Mouse (Mus musculus): ENCODE measurements around the gene Chrna5. TPM values are rescaled to one million over a fixed set of nuclear protein-coding genes. Genes with fewer than 3 reads are reported as not detected.

Gene Chrna5
- polyA plus RNA-seq, 1 experiment, result 4.6 TPM

GRCm38 (mm10) chr9:55025534-55026274, 45.0 kb downstream of the Chrna5 start:
- TF ChIP-seq POLR2A (IDR thresholded peaks at IDR 0.05; ENCODE audit: borderline replicate concordance, extremely low read depth, insufficient read depth, insufficient read length, poor library complexity, severe bottlenecking), result 0 out of 2 replicates have a peak, but pooled peaks have one; percentile 2
- TF ChIP-seq CTCF (IDR thresholded peaks at IDR 0.05; ENCODE audit: borderline replicate concordance, extremely low read depth, insufficient read depth, insufficient read length), result no peak
- DNase-seq (ENCODE audit: low read depth), result peak; percentile 34

GRCm38 (mm10) chr9:55026275-55026663, 45.6 kb downstream of the Chrna5 start, which contains the start of gene Chrna3:
Gene Chrna3 (minus strand): TSS chr9:55026562.
- 0 out of 2 replicates have a peak, but pooled peaks have one; percentile 15 for TF ChIP-seq POLR2A (IDR thresholded peaks at IDR 0.05; ENCODE audit: borderline replicate concordance, extremely low read depth, insufficient read depth, insufficient read length, poor library complexity, severe bottlenecking)
- TF ChIP-seq CTCF (IDR thresholded peaks at IDR 0.05; ENCODE audit: borderline replicate concordance, extremely low read depth, insufficient read depth, insufficient read length), result no peak
- peak; percentile 66 for DNase-seq (ENCODE audit: low read depth)

- DNase-seq (ENCODE audit: low read depth), result peak; percentile 64
- TF ChIP-seq POLR2A (IDR thresholded peaks at IDR 0.05; ENCODE audit: borderline replicate concordance, extremely low read depth, insufficient read depth, insufficient read length, poor library complexity, severe bottlenecking) (no peak), CTCF (IDR thresholded peaks at IDR 0.05; ENCODE audit: borderline replicate concordance, extremely low read depth, insufficient read depth, insufficient read length) (no peak)
Measured at GRCm38 (mm10) chr9:55031435-55032167, 50.9 kb downstream of the Chrna5 start.

- TF ChIP-seq CTCF (IDR thresholded peaks at IDR 0.05; ENCODE audit: borderline replicate concordance, extremely low read depth, insufficient read depth, insufficient read length), result no peak
- TF ChIP-seq POLR2A (IDR thresholded peaks at IDR 0.05; ENCODE audit: borderline replicate concordance, extremely low read depth, insufficient read depth, insufficient read length, poor library complexity, severe bottlenecking), result no peak
- no peak for DNase-seq (ENCODE audit: low read depth)
Measured at GRCm38 (mm10) chr9:55038948-55039347, 58.3 kb downstream of the Chrna5 start.

DNA sequence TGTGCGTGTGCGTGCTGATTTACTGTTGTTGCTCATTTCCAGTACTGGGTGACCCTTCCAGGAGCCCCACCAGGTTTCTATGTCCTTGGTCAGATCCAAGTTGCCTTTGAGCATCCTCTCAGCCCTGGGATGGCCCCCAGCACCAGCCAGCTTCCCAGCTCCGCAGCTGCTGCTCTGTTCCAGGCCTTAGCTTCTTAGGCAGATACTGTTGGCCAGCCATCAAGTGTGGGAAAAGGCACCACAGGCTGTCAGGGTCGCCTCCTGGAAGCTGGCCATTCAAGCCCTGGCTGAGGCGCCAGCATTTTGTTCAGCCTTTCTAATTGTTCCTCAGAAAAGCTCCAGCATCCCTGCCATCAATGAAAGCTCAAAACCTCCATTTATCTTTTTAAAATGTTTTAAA, 59.3 kb downstream of the Chrna5 start:
- peak; percentile 75 for DNase-seq (ENCODE audit: low read depth)
- no peak for TF ChIP-seq CTCF (IDR thresholded peaks at IDR 0.05; ENCODE audit: borderline replicate concordance, extremely low read depth, insufficient read depth, insufficient read length)
- no peak for TF ChIP-seq POLR2A (IDR thresholded peaks at IDR 0.05; ENCODE audit: borderline replicate concordance, extremely low read depth, insufficient read depth, insufficient read length, poor library complexity, severe bottlenecking)

DNA sequence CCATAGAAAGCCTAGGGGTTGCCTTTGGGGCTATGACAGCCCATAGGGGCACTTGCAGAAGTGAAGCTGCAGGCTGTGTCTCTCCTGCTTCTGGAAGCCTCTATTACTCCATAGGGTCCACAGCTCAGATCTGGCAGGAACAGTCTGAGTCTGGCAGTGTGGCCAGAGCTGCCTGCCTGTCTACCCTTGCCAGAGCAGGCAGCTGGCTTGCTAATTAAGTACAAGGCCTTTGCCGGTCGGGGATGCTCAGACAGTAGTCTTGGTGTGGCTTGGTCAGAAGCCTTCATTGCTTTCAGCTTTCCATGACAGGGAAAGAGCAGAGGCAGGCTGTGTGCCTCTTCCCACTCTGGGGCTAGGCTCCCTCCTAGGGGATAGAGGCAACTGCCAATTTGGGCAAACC, 60.7 kb downstream of the Chrna5 start:
- DNase-seq (ENCODE audit: low read depth), result peak; percentile 66
- no peak for TF ChIP-seq POLR2A (IDR thresholded peaks at IDR 0.05; ENCODE audit: borderline replicate concordance, extremely low read depth, insufficient read depth, insufficient read length, poor library complexity, severe bottlenecking)
- no peak for TF ChIP-seq CTCF (IDR thresholded peaks at IDR 0.05; ENCODE audit: borderline replicate concordance, extremely low read depth, insufficient read depth, insufficient read length)

DNA sequence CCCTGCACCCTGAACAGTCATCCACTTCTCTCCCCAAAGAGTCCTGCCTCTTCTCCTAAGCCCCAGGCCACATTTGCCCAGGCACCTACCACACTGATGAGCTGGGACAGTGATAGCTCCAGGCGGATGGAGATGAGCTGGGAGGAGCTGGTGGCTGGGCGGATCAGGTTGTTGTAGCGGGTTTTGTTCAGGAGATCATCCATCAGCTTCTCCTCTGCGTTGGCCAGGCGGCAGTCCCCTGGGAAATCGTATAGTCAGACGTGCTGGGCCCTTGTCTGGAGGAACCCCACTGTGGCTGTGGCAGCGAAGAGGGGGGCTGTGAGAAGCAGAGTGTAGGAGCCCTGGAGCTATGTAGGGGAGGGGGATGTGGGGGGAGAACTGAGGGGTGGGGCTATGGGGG, 63.0 kb downstream of the Chrna5 start:
- TF ChIP-seq POLR2A (IDR thresholded peaks at IDR 0.05; ENCODE audit: borderline replicate concordance, extremely low read depth, insufficient read depth, insufficient read length, poor library complexity, severe bottlenecking), result no peak
- no peak for TF ChIP-seq CTCF (IDR thresholded peaks at IDR 0.05; ENCODE audit: borderline replicate concordance, extremely low read depth, insufficient read depth, insufficient read length)
- DNase-seq (ENCODE audit: low read depth), result no peak

DNA sequence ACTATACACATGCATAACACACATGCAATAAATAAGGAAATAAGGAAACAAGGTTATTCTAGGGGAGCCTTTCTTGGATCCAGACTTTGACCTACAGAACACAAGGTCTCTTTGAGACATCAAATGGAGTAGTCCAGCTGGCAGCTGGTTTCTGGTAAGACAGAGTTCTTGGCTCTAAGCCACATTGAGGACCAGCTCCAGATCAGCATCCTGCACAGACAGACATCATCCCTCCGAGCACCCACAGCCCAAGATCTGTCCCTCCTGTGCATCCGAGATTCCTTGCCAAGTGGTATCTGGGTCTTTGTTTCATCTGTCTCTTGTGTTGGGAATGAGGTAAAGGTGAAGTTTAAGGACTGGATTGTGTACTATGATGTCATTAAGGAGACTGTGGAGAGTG, 64.3 kb downstream of the Chrna5 start:
- TF ChIP-seq POLR2A (IDR thresholded peaks at IDR 0.05; ENCODE audit: borderline replicate concordance, extremely low read depth, insufficient read depth, insufficient read length, poor library complexity, severe bottlenecking) (no peak), CTCF (IDR thresholded peaks at IDR 0.05; ENCODE audit: borderline replicate concordance, extremely low read depth, insufficient read depth, insufficient read length) (no peak)
- DNase-seq (ENCODE audit: low read depth), result no peak

GRCm38 (mm10) chr9:55046764-55047163, 66.1 kb downstream of the Chrna5 start:
- peak; percentile 20; the same call in 1 of the 2 replicates for TF ChIP-seq CTCF (IDR thresholded peaks at IDR 0.05; ENCODE audit: borderline replicate concordance, extremely low read depth, insufficient read depth, insufficient read length)
- TF ChIP-seq POLR2A (IDR thresholded peaks at IDR 0.05; ENCODE audit: borderline replicate concordance, extremely low read depth, insufficient read depth, insufficient read length, poor library complexity, severe bottlenecking), result no peak
- peak; percentile 35 for DNase-seq (ENCODE audit: low read depth)

DNA sequence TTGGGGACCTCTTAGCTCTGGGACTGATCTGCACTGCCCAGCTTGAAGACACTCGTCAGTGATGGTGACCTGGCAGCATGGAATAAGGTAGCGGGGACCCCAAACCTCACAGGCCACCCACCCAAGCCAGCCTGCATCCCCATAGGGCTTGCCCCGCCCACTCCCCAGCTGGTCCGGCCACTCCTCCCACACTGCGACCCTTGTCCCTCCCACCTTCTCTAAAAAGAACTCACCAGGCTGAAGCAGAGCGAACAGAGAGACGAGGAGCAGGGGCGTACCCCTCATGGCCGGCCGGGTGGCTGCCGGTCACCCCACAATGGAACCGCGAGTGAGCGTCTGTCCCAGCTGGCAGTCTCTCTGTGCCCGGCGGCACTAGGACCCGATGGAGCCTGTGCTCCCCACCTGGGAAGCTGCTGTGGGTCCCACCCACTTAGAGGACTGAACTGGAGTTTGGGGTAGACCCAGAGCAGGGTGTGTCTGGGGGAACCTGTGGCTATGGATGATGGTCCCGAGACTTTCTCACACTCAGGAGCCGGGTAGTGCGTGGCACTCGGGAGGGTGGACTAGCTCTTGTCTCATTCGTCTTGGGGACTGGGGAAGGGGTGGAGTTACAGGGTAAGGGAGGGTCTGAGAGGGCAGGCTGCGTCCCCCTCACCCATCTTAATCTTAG, 67.7 kb downstream of the Chrna5 start, which contains the start of gene Chrnb4:
TSS of gene Chrnb4 (minus strand) at position 569 of the 670 bp plus-strand sequence.
- DNase-seq (ENCODE audit: low read depth), result peak; percentile 33
- TF ChIP-seq POLR2A (IDR thresholded peaks at IDR 0.05; ENCODE audit: borderline replicate concordance, extremely low read depth, insufficient read depth, insufficient read length, poor library complexity, severe bottlenecking), result no peak
- TF ChIP-seq CTCF (IDR thresholded peaks at IDR 0.05; ENCODE audit: borderline replicate concordance, extremely low read depth, insufficient read depth, insufficient read length), result no peak

DNA sequence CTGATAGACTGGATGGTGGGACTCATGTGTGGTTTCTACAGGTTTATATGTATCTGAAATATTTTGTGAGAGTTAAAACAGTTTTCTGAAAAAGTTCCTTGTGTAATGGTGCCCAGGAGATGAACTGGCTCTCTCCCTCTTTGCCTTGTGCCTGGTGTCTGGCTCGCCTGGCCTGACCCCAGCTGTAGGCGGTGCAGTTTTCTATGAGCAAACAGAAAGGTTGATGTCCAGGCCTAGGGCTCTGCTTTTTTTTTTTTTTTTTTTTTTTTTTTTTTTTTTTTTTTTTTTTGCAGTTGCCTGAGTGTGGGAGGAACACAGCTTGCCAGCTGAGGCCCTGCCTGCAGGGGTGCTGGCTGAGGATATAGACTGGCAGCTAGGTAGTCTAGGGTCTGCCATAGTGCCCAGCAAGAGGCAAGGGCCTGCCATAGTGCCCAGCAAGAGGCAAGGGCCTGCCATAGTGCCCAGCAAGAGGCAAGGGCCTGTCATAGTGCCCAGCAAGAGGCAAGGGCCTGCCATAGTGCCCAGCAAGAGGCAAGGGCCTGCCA, 74.8 kb downstream of the Chrna5 start:
- DNase-seq (ENCODE audit: low read depth), result no peak
- TF ChIP-seq CTCF (IDR thresholded peaks at IDR 0.05; ENCODE audit: borderline replicate concordance, extremely low read depth, insufficient read depth, insufficient read length), result no peak
- TF ChIP-seq POLR2A (IDR thresholded peaks at IDR 0.05; ENCODE audit: borderline replicate concordance, extremely low read depth, insufficient read depth, insufficient read length, poor library complexity, severe bottlenecking), result no peak

Other genes starting within 250 kb of the Chrna5 start
- 65.1 and 90.8 TPM in 2 replicates for gene Wdr61, start 246.4 kb upstream of the Chrna5 start, polyA plus RNA-seq (2012; rRNA removed)
- gene Crabp1, start 216.1 kb upstream of the Chrna5 start, polyA plus RNA-seq (2012; rRNA removed), result 112 and 168 TPM in 2 replicates
- 56.2 and 56.4 TPM in 2 replicates for gene Ireb2, start 117.1 kb upstream of the Chrna5 start, polyA plus RNA-seq (2012; rRNA removed)
- gene Hykk, start 63.6 kb upstream of the Chrna5 start, polyA plus RNA-seq (2012; rRNA removed), result 0.93 and 1.8 TPM in 2 replicates
- gene Psma4, start 30.1 kb upstream of the Chrna5 start, polyA plus RNA-seq (2012; rRNA removed), result 190 and 217 TPM in 2 replicates
- 0.11 and 0.19 TPM in 2 replicates for gene AY074887, start 29.9 kb upstream of the Chrna5 start, polyA plus RNA-seq (2012; rRNA removed)
- 9.3 and 14.9 TPM in 2 replicates for gene Chrna3, start 45.7 kb downstream of the Chrna5 start, polyA plus RNA-seq (2012; rRNA removed)
- gene Chrnb4, start 67.9 kb downstream of the Chrna5 start, polyA plus RNA-seq (2012; rRNA removed), result 1.4 and 2.1 TPM in 2 replicates
- 18.7 and 25.3 TPM in 2 replicates for gene Ube2q2, start 168.0 kb downstream of the Chrna5 start, polyA plus RNA-seq (2012; rRNA removed)
- gene Fbxo22, start 228.0 kb downstream of the Chrna5 start, polyA plus RNA-seq (2012; rRNA removed), result 35.0 and 44.2 TPM in 2 replicates

Data from brain, embryonic 14.5 days (tissue).